Mouse (Mus musculus) stomach, postnatal 0 days (tissue): ENCODE measurements around the gene Dcst2. TPM values are rescaled to one million over a fixed set of nuclear protein-coding genes. Genes with fewer than 3 reads are reported as not detected.

Source experiments
- ATAC-seq: fragments of 200-750 bp; cut with Nextera tagmentation; 2 replicates; pipeline ENCODE4 v1.8.0; 2017; ENCODE audit not compliant: low FRiP score, low TSS enrichment
- DNase-seq: peaks from one replicate; pipeline ENCODE4 v3.0.0-alpha.2; 2016; ENCODE audit warnings: low spot score
- H3K27ac ChIP-seq: fragments of 300-500 bp; sonication (generic); replicated peaks from 2 replicates; pipeline ENCODE4 v1.5.1; 2014; ENCODE audit warnings: mild to moderate bottlenecking, control low read depth
- H3K27me3 ChIP-seq: fragments of 300-500 bp; sonication (generic); 2 replicates; pipeline ENCODE4 v1.6.1; 2014; ENCODE audit warnings: low read length; ENCODE audit not compliant: control insufficient read depth, insufficient read depth
- H3K36me3 ChIP-seq: fragments of 300-500 bp; sonication (generic); 2 replicates; pipeline ENCODE4 v1.6.1; 2014; ENCODE audit warnings: low read length, mixed read lengths; ENCODE audit not compliant: control insufficient read depth, insufficient read depth
- H3K4me1 ChIP-seq: fragments of 300-500 bp; sonication (generic); replicated peaks from 2 replicates; pipeline ENCODE4 v1.6.1; 2014; ENCODE audit warnings: antibody characterized with exemption; ENCODE audit not compliant: control insufficient read depth, insufficient read depth
- H3K4me2 ChIP-seq: fragments of 300-500 bp; sonication (generic); replicated peaks from 2 replicates; pipeline ENCODE4 v1.6.1; 2014; ENCODE audit warnings: low read depth, mild to moderate bottlenecking, control low read depth, moderate library complexity
- H3K4me3 ChIP-seq: fragments of 300-500 bp; sonication (generic); 2 replicates; pipeline ENCODE4 v1.5.1; 2014; ENCODE audit warnings: low read depth, low read length, control low read depth
- H3K9ac ChIP-seq: fragments of 300-500 bp; sonication (generic); 2 replicates; pipeline ENCODE4 v1.6.1; 2014; ENCODE audit warnings: mild to moderate bottlenecking, low read length, control low read depth, mixed read lengths
- H3K9me3 ChIP-seq: fragments of 300-500 bp; sonication (generic); 2 replicates; pipeline ENCODE4 v1.6.1; 2016; ENCODE audit warnings: low read length; ENCODE audit not compliant: control insufficient read depth
- CTCF ChIP-seq: IDR thresholded peaks from 2 replicates; pipeline ENCODE4 v1.5.1; 2016; ENCODE audit warnings: antibody characterized with exemption, low read depth, mild to moderate bottlenecking, moderate library complexity
- EP300 ChIP-seq: optimal IDR thresholded peaks from 2 replicates; pipeline ENCODE3; 2016; ENCODE audit warnings: antibody characterized with exemption
- WGBS: fragments of 180-500 bp; shearing (Covaris S2); extraction: QIAGEN DNeasy Blood & Tissue Kit; methylation state at CpG from one replicate; pipeline ENCODE4 v1.1.7; 2014; 5-methylcytosine and 5-hydroxymethylcytosine counted together
- polyA plus RNA-seq: library from polyadenylated mRNA; unstranded; fragments of >200 nt; fragmentation: Nextera tagmentation; extraction: Ambion mirVana; gene quantifications from 2 replicates; pipeline ENCODE4 v1.2.1, GENCODE M21; 2015

The Dcst2 gene
- polyA plus RNA-seq, 1 experiment from 2014 or later: 0.33 TPM

GRCm38 (mm10) chr3:89393605-89394004, 31.8 kb downstream of the Dcst2 start:
- H3K9me3 ChIP-seq: no peaks in the 10 kb centered on the region
- H3K4me3 ChIP-seq: peak overlapping the region; percentile 76
- peak; percentile 99 for DNase-seq
- H3K36me3 ChIP-seq: no peaks in the 10 kb centered on the region
- peaks cover 6% of the 10 kb centered on the region for H3K4me1 ChIP-seq
- H3K27me3 ChIP-seq: no peaks in the 10 kb centered on the region
- H3K27ac ChIP-seq: peak overlapping the region; percentile 97
- peak; percentile 94 for ATAC-seq
- no peak for TF ChIP-seq EP300
- peak; percentile 1; the same call in 1 of the 2 replicates for TF ChIP-seq CTCF
- under 1% methylated on average over 15 of the region's 15 CpGs for WGBS
- peak overlapping the region; percentile 99 for H3K4me2 ChIP-seq
- H3K9ac ChIP-seq: peak overlapping the region; percentile 82

- Histone ChIP-seq H3K9ac (peak within 1 kb of the TSS; percentile 79), H3K9me3 (no peaks in the 10 kb centered on the region), H3K36me3 (no peaks in the 10 kb centered on the region), H3K27me3 (no peaks in the 10 kb centered on the region), H3K4me3 (peak within 1 kb of the TSS; percentile 76), H3K27ac (peak within 1 kb of the TSS; percentile 97), H3K4me1 (peaks cover 6% of the 10 kb centered on the region; the same call in 1 of the 2 replicates), H3K4me2 (peak within 1 kb of the TSS; percentile 99)
- DNase-seq (peak; percentile 92), ATAC-seq (peak; percentile 53)
- TF ChIP-seq EP300: peak; percentile 45
- peak; percentile 63 for TF ChIP-seq CTCF
- WGBS: under 1% methylated on average over 39 of the region's 42 CpGs
Observed at GRCm38 (mm10) chr3:89394006-89394893, 32.5 kb downstream of the Dcst2 start, which contains the start of gene Zbtb7b. TSS of gene Zbtb7b (minus strand) at chr3:89394776.

- DNase-seq: peak; percentile 87
- WGBS: 0% methylated on average over 12 of the region's 12 CpGs
- ATAC-seq: peak; percentile 22
Observed at GRCm38 (mm10) chr3:89394894-89395256, 33.1 kb downstream of the Dcst2 start.

GRCm38 (mm10) chr3:89395419-89395805, 33.6 kb downstream of the Dcst2 start:
- Histone ChIP-seq H3K4me3 (peak overlapping the region; percentile 76), H3K36me3 (no peaks in the 10 kb centered on the region), H3K9me3 (no peaks in the 10 kb centered on the region), H3K9ac (peak overlapping the region; percentile 79), H3K4me1 (peaks cover 6% of the 10 kb centered on the region; the same call in 1 of the 2 replicates), H3K27me3 (no peaks in the 10 kb centered on the region), H3K4me2 (peak overlapping the region; percentile 99), H3K27ac (peak overlapping the region; percentile 97)
- 8% methylated on average over 10 of the region's 10 CpGs for WGBS
- TF ChIP-seq EP300: no peak
- no peak for TF ChIP-seq CTCF
- no peak for DNase-seq
- ATAC-seq: no peak

More at GRCm38 (mm10) chr3:89394894-89395256, 33.1 kb downstream of the Dcst2 start:
- TF ChIP-seq CTCF (0 out of 2 replicates have a peak, but pooled peaks have one; percentile 11), EP300 (no peak)
- H3K4me3 ChIP-seq: peak overlapping the region; percentile 76
- peaks cover 6% of the 10 kb centered on the region; the same call in 1 of the 2 replicates for H3K4me1 ChIP-seq
- H3K4me2 ChIP-seq: peak overlapping the region; percentile 99
- no peaks in the 10 kb centered on the region for H3K9me3 ChIP-seq
- peak overlapping the region; percentile 97 for H3K27ac ChIP-seq
- peak overlapping the region; percentile 79 for H3K9ac ChIP-seq
- no peaks in the 10 kb centered on the region for H3K36me3 ChIP-seq
- H3K27me3 ChIP-seq: no peaks in the 10 kb centered on the region

- Histone ChIP-seq H3K4me1 (peaks cover 3% of the 10 kb centered on the region; the same call in 1 of the 2 replicates), H3K9ac (peak overlapping the region; percentile 79), H3K27ac (peak overlapping the region; percentile 97), H3K4me3 (peak overlapping the region; percentile 76), H3K4me2 (peak overlapping the region; percentile 99), H3K36me3 (no peaks in the 10 kb centered on the region), H3K27me3 (no peaks in the 10 kb centered on the region), H3K9me3 (no peaks in the 10 kb centered on the region)
- no peak for TF ChIP-seq EP300
- TF ChIP-seq CTCF: peak; percentile 93
- WGBS: 1% methylated on average over 43 of the region's 44 CpGs
- peak; percentile 70 for DNase-seq
- ATAC-seq: no peak
Observed at GRCm38 (mm10) chr3:89395806-89396653, 34.3 kb downstream of the Dcst2 start.
